In genomic region chr15:9421163-9421562, GRCm38 (mm10) we compare ENCODE assay signal across 36 mouse cellular contexts. TPM values are rescaled to one million over a fixed set of nuclear protein-coding genes. Genes with fewer than 3 reads are reported as not detected.
"Had no signal": no experiment of that assay in that cellular context is flagged by ENCODE, and none has a peak within 500 bp of the region (broad histone marks: within the 10 kb centered on the region; RNA-seq: fewer than 3 reads in every experiment).

No protein-coding gene starts in this region.

- H3K27ac ChIP-seq: heart, embryonic 10.5 days; heart, embryonic 13.5 days; heart, embryonic 15.5 days; hindbrain, embryonic 10.5 days; hindbrain, embryonic 12.5 days; hindbrain, embryonic 13.5 days; hindbrain, embryonic 14.5 days; hindbrain, embryonic 15.5 days; intestine, embryonic 15.5 days; kidney, embryonic 15.5 days; kidney, postnatal 0 days; layer of hippocampus, adult 2 months had no signal

- H3K36me3 ChIP-seq: heart, embryonic 10.5 days; heart, embryonic 12.5 days; heart, embryonic 13.5 days; heart, embryonic 15.5 days; hindbrain, embryonic 10.5 days; hindbrain, embryonic 12.5 days; hindbrain, embryonic 13.5 days; hindbrain, embryonic 15.5 days; intestine, embryonic 15.5 days; kidney, embryonic 15.5 days had no signal

- ATAC-seq: inflammation-experienced regulatory T-cells, adult 6 months; intestine, embryonic 15.5 days; intestine, embryonic 16.5 days; intestine, postnatal 0 days had no signal

- DNase-seq: heart, postnatal 10 days; heart, postnatal 14 days; heart, postnatal 36 days; heart, postnatal 4 days; kidney, adult 11 months; kidney, adult 18-20 months; kidney, adult 2 months; kidney, adult 8-10 months; kidney, adult 9 months; kidney, postnatal 10 days; kidney, postnatal 14 days; kidney, postnatal 25 days; kidney, postnatal 36 days; kidney, postnatal 4 days; layer of hippocampus, adult 9-11 months; layer of hippocampus, postnatal 36 days had no signal

- H3K9me3 ChIP-seq: heart, embryonic 10.5 days; heart, embryonic 12.5 days; heart, embryonic 13.5 days; heart, embryonic 15.5 days; hindbrain, embryonic 10.5 days; hindbrain, embryonic 12.5 days; hindbrain, embryonic 13.5 days; hindbrain, embryonic 15.5 days; intestine, embryonic 15.5 days; kidney, embryonic 15.5 days had no signal

- H3K27me3 ChIP-seq: heart, embryonic 12.5 days; heart, embryonic 13.5 days; heart, embryonic 15.5 days; hindbrain, embryonic 12.5 days; hindbrain, embryonic 13.5 days; hindbrain, embryonic 15.5 days; intestine, embryonic 15.5 days; kidney, embryonic 15.5 days had no signal

- H3K4me2 ChIP-seq: heart, embryonic 11.5 days; heart, embryonic 12.5 days; heart, embryonic 13.5 days; heart, embryonic 15.5 days; hindbrain, embryonic 12.5 days; hindbrain, embryonic 13.5 days; hindbrain, embryonic 14.5 days; hindbrain, embryonic 15.5 days; intestine, embryonic 15.5 days; kidney, embryonic 15.5 days had no signal

- H3K9ac ChIP-seq: heart, embryonic 12.5 days; heart, embryonic 13.5 days; heart, embryonic 15.5 days; hindbrain, embryonic 12.5 days; hindbrain, embryonic 13.5 days; hindbrain, embryonic 14.5 days; hindbrain, embryonic 15.5 days; intestine, embryonic 15.5 days; kidney, embryonic 15.5 days had no signal

- H3K4me1 ChIP-seq: heart, embryonic 10.5 days; heart, embryonic 12.5 days; heart, embryonic 13.5 days; heart, embryonic 15.5 days; hindbrain, embryonic 10.5 days; hindbrain, embryonic 12.5 days; hindbrain, embryonic 13.5 days; hindbrain, embryonic 15.5 days; intestine, embryonic 15.5 days; kidney, embryonic 15.5 days had no signal

- H3K4me3 ChIP-seq: heart, embryonic 10.5 days; heart, embryonic 12.5 days; heart, embryonic 13.5 days; heart, embryonic 15.5 days; hindbrain, embryonic 10.5 days; hindbrain, embryonic 12.5 days; hindbrain, embryonic 13.5 days; hindbrain, embryonic 15.5 days; intestine, embryonic 15.5 days; kidney, embryonic 15.5 days; layer of hippocampus, adult 2 months had no signal

RNA-seq across cellular contexts. Expression of gene Capsl, which starts 14.7 kb away (rescaled TPM):
- total RNA-seq: heart, adult 8-10 months; heart, postnatal 10 days; heart, postnatal 25 days; heart, postnatal 36 days; heart, postnatal 4 days had no signal
- polyA plus RNA-seq: heart, embryonic 12.5 days; heart, postnatal 0 days had no signal
